Mouse (Mus musculus): ENCODE measurements at regions not wholly inside any gene's neighbourhood (a gene's known extent, or its start where the extent isn't known, plus 50 kb on each side); places are given as distances from the start of the nearest gene placed in this dataset.

GRCm38 (mm10) chr5:64022633-64023323 lies 54.1 kb upstream of the Rell1 start:
- no peaks in the 10 kb centered on the region for H3K27me3 ChIP-seq (ENCODE audit: insufficient read depth, low read length)
- TF ChIP-seq CTCF (IDR thresholded peaks at IDR 0.05; ENCODE audit: low read depth): no peak
- H3K36me3 ChIP-seq (ENCODE audit: insufficient read depth): no peaks in the 10 kb centered on the region
- no peak overlapping the region for H3K4me3 ChIP-seq (ENCODE audit: low read depth, low read length)
- peak; percentile 73 for DNase-seq
- no peak overlapping the region for H3K9ac ChIP-seq
- peak; percentile 75 for ATAC-seq (ENCODE audit: insufficient read depth)
- WGBS: 44% methylated on average over 18 of the region's 18 CpGs
- no peaks in the 10 kb centered on the region for H3K4me1 ChIP-seq (ENCODE audit: insufficient read depth)
- H3K27ac ChIP-seq (ENCODE audit: low read depth): peak overlapping the region; percentile 38; the same call in 1 of the 2 replicates
- no peaks in the 10 kb centered on the region for H3K9me3 ChIP-seq (ENCODE audit: low read depth, low read length)
- H3K4me2 ChIP-seq: no peak overlapping the region

- H3K27me3 ChIP-seq (ENCODE audit: insufficient read depth, low read length): no peaks in the 10 kb centered on the region
- ATAC-seq (ENCODE audit: insufficient read depth): peak; percentile 8; the same call in 1 of the 2 replicates
- no peaks in the 10 kb centered on the region for H3K9me3 ChIP-seq (ENCODE audit: low read depth, low read length)
- TF ChIP-seq CTCF (IDR thresholded peaks at IDR 0.05; ENCODE audit: low read depth): no peak
- no peak overlapping the region for H3K4me3 ChIP-seq (ENCODE audit: low read depth, low read length)
- H3K36me3 ChIP-seq (ENCODE audit: insufficient read depth): no peaks in the 10 kb centered on the region
- H3K4me1 ChIP-seq (ENCODE audit: insufficient read depth): no peaks in the 10 kb centered on the region
- no peak for DNase-seq
- no peak overlapping the region for H3K4me2 ChIP-seq
- peak overlapping the region; percentile 38; the same call in 1 of the 2 replicates for H3K27ac ChIP-seq (ENCODE audit: low read depth)
- no peak overlapping the region for H3K9ac ChIP-seq
Observed at GRCm38 (mm10) chr5:64023324-64023650, 54.6 kb upstream of the Rell1 start.

- no peak overlapping the region for H3K27ac ChIP-seq (ENCODE audit: low read depth)
- WGBS: 87% methylated on average over 8 of the region's 8 CpGs
- no peaks in the 10 kb centered on the region for H3K9me3 ChIP-seq (ENCODE audit: low read depth, low read length)
- H3K27me3 ChIP-seq (ENCODE audit: insufficient read depth, low read length): no peaks in the 10 kb centered on the region
- no peak overlapping the region for H3K9ac ChIP-seq
- DNase-seq (no peak), ATAC-seq (ENCODE audit: insufficient read depth) (no peak)
- H3K4me1 ChIP-seq (ENCODE audit: insufficient read depth): no peaks in the 10 kb centered on the region
- no peak overlapping the region for H3K4me3 ChIP-seq (ENCODE audit: low read depth, low read length)
- no peaks in the 10 kb centered on the region for H3K36me3 ChIP-seq (ENCODE audit: insufficient read depth)
- no peak for TF ChIP-seq CTCF (IDR thresholded peaks at IDR 0.05; ENCODE audit: low read depth)
- H3K4me2 ChIP-seq: no peak overlapping the region
Observed at GRCm38 (mm10) chr5:64024420-64024819, 55.7 kb upstream of the Rell1 start.

- DNase-seq (no peak), ATAC-seq (ENCODE audit: insufficient read depth) (no peak)
- H3K9me3 ChIP-seq (ENCODE audit: low read depth, low read length): no peaks in the 10 kb centered on the region
- no peak overlapping the region for H3K4me2 ChIP-seq
- no peaks in the 10 kb centered on the region for H3K4me1 ChIP-seq (ENCODE audit: insufficient read depth)
- no peak overlapping the region for H3K9ac ChIP-seq
- WGBS: 76% methylated on average over 5 of the region's 5 CpGs
- H3K4me3 ChIP-seq (ENCODE audit: low read depth, low read length): no peak overlapping the region
- TF ChIP-seq CTCF (IDR thresholded peaks at IDR 0.05; ENCODE audit: low read depth): no peak
- no peaks in the 10 kb centered on the region for H3K27me3 ChIP-seq (ENCODE audit: insufficient read depth, low read length)
- no peak overlapping the region for H3K27ac ChIP-seq (ENCODE audit: low read depth)
- no peaks in the 10 kb centered on the region for H3K36me3 ChIP-seq (ENCODE audit: insufficient read depth)
Observed at GRCm38 (mm10) chr5:64027733-64028132, 59.0 kb upstream of the Rell1 start.

GRCm38 (mm10) chr5:64029622-64030145 lies 61.0 kb upstream of the Rell1 start:
- H3K4me1 ChIP-seq (ENCODE audit: insufficient read depth): no peaks in the 10 kb centered on the region
- no peaks in the 10 kb centered on the region for H3K9me3 ChIP-seq (ENCODE audit: low read depth, low read length)
- H3K27ac ChIP-seq (ENCODE audit: low read depth): no peak overlapping the region
- no peaks in the 10 kb centered on the region for H3K36me3 ChIP-seq (ENCODE audit: insufficient read depth)
- DNase-seq: peak; percentile 45
- WGBS: 46% methylated on average over 7 of the region's 7 CpGs
- no peak overlapping the region for H3K9ac ChIP-seq
- ATAC-seq (ENCODE audit: insufficient read depth): no peak
- no peaks in the 10 kb centered on the region for H3K27me3 ChIP-seq (ENCODE audit: insufficient read depth, low read length)
- no peak for TF ChIP-seq CTCF (IDR thresholded peaks at IDR 0.05; ENCODE audit: low read depth)
- H3K4me3 ChIP-seq (ENCODE audit: low read depth, low read length): no peak overlapping the region
- no peak overlapping the region for H3K4me2 ChIP-seq

- Histone ChIP-seq H3K4me1 (ENCODE audit: insufficient read depth) (no peaks in the 10 kb centered on the region), H3K36me3 (ENCODE audit: insufficient read depth) (no peaks in the 10 kb centered on the region), H3K27me3 (ENCODE audit: insufficient read depth, low read length) (no peaks in the 10 kb centered on the region), H3K4me2 (no peak overlapping the region), H3K27ac (ENCODE audit: low read depth) (no peak overlapping the region), H3K9ac (no peak overlapping the region), H3K9me3 (ENCODE audit: low read depth, low read length) (no peaks in the 10 kb centered on the region), H3K4me3 (ENCODE audit: low read depth, low read length) (no peak overlapping the region)
- TF ChIP-seq CTCF (IDR thresholded peaks at IDR 0.05; ENCODE audit: low read depth): no peak
- ATAC-seq (ENCODE audit: insufficient read depth) (no peak), DNase-seq (no peak)
- 90% methylated on average over 6 of the region's 8 CpGs for WGBS
Observed at GRCm38 (mm10) chr5:64030281-64030960, 61.7 kb upstream of the Rell1 start.

- H3K4me1 ChIP-seq (ENCODE audit: insufficient read depth): no peaks in the 10 kb centered on the region
- H3K4me2 ChIP-seq: no peak overlapping the region
- H3K27me3 ChIP-seq (ENCODE audit: insufficient read depth, low read length): no peaks in the 10 kb centered on the region
- no peak overlapping the region for H3K9ac ChIP-seq
- 84% methylated on average over 5 of the region's 5 CpGs for WGBS
- no peak overlapping the region for H3K4me3 ChIP-seq (ENCODE audit: low read depth, low read length)
- no peaks in the 10 kb centered on the region; the same call in 1 of the 2 replicates for H3K9me3 ChIP-seq (ENCODE audit: low read depth, low read length)
- ATAC-seq (ENCODE audit: insufficient read depth): no peak
- no peaks in the 10 kb centered on the region for H3K36me3 ChIP-seq (ENCODE audit: insufficient read depth)
- no peak overlapping the region for H3K27ac ChIP-seq (ENCODE audit: low read depth)
- no peak for TF ChIP-seq CTCF (IDR thresholded peaks at IDR 0.05; ENCODE audit: low read depth)
- no peak for DNase-seq
Observed at GRCm38 (mm10) chr5:64038394-64038793, 54.4 kb upstream of the Pgm2 start.

All from lung, embryonic 14.5 days (tissue).